In genomic region chr16:13276258-13276657, GRCm38 (mm10) we compare ENCODE assay signal across 13 mouse cellular contexts. TPM values are rescaled to one million over a fixed set of nuclear protein-coding genes. Genes with fewer than 3 reads are reported as not detected.
DNase-seq lines count a peak whose midpoint lies in the region; ATAC-seq and TF ChIP-seq lines count a peak whose summit lies in the region.
"Had no signal": no experiment of that assay in that cellular context is flagged by ENCODE, and none has a peak within 500 bp of the region (broad histone marks: within the 10 kb centered on the region; RNA-seq: fewer than 3 reads in every experiment).

No protein-coding gene starts in this region.

- no peaks in the 10 kb centered on the region for H3K27me3 ChIP-seq in lung, postnatal 0 days (replicated peaks; ENCODE audit: insufficient read depth, low read length)
- H3K27me3 ChIP-seq in liver, embryonic 14.5 days (ENCODE audit: control insufficient read depth, insufficient read depth, low read length), result no peaks in the 10 kb centered on the region
- no peaks in the 10 kb centered on the region for H3K27me3 ChIP-seq in midbrain, embryonic 14.5 days (ENCODE audit: control insufficient read depth, insufficient read depth, low read length)
- H3K27me3 ChIP-seq: forebrain, embryonic 15.5 days had no signal

- TF ChIP-seq CTCF in lung, postnatal 0 days (IDR thresholded peaks at IDR 0.05), result no peak
- TF ChIP-seq CTCF in liver, embryonic 14.5 days (IDR thresholded peaks at IDR 0.05; ENCODE audit: low read depth), result no peak

- no peaks in the 10 kb centered on the region for H3K9me3 ChIP-seq in lung, postnatal 0 days (ENCODE audit: low read length)
- no peaks in the 10 kb centered on the region for H3K9me3 ChIP-seq in liver, embryonic 14.5 days (ENCODE audit: control insufficient read depth, low read length)
- H3K9me3 ChIP-seq in midbrain, embryonic 14.5 days (ENCODE audit: control insufficient read depth, low read length), result no peaks in the 10 kb centered on the region
- H3K9me3 ChIP-seq: forebrain, embryonic 15.5 days had no signal

- no peak overlapping the region for H3K27ac ChIP-seq in lung, postnatal 0 days (ENCODE audit: low read length)
- no peak overlapping the region for H3K27ac ChIP-seq in liver, embryonic 14.5 days
- no peak overlapping the region for H3K27ac ChIP-seq in midbrain, embryonic 14.5 days (replicated peaks; ENCODE audit: low read depth, low read length)
- H3K27ac ChIP-seq: forebrain, embryonic 15.5 days had no signal

- no peak overlapping the region for H3K4me3 ChIP-seq in lung, postnatal 0 days (ENCODE audit: low read depth, low read length)
- no peak overlapping the region for H3K4me3 ChIP-seq in liver, embryonic 14.5 days (ENCODE audit: insufficient read depth in 1 of 2, low read depth in 2 of 2, low read length in 2 of 2)
- no peak overlapping the region for H3K4me3 ChIP-seq in midbrain, embryonic 14.5 days (replicated peaks; ENCODE audit: low read depth, low read length)
- H3K4me3 ChIP-seq: forebrain, embryonic 15.5 days; myocyte had no signal

- H3K9ac ChIP-seq in lung, postnatal 0 days (replicated peaks; ENCODE audit: low read depth), result no peak overlapping the region
- H3K9ac ChIP-seq in liver, embryonic 14.5 days (replicated peaks), result no peak overlapping the region
- no peak overlapping the region for H3K9ac ChIP-seq in midbrain, embryonic 14.5 days (replicated peaks; ENCODE audit: low read length)
- H3K9ac ChIP-seq: forebrain, embryonic 15.5 days had no signal

- H3K4me2 ChIP-seq in lung, postnatal 0 days (replicated peaks; ENCODE audit: low read depth, low read length), result no peak overlapping the region
- no peak overlapping the region for H3K4me2 ChIP-seq in liver, embryonic 14.5 days (ENCODE audit: low read depth)
- no peak overlapping the region for H3K4me2 ChIP-seq in midbrain, embryonic 14.5 days (ENCODE audit: low read length)
- H3K4me2 ChIP-seq: forebrain, embryonic 15.5 days had no signal

- ATAC-seq in lung, postnatal 0 days, result peak; percentile 75
- ATAC-seq in liver, embryonic 14.5 days (ENCODE audit: insufficient read depth), result peak; percentile 39; the same call in 1 of the 2 replicates
- no peak for ATAC-seq in midbrain, embryonic 14.5 days (ENCODE audit: low FRiP score, low TSS enrichment)
- ATAC-seq: forebrain, embryonic 15.5 days had no signal

- no peak for TF ChIP-seq EP300 in lung, postnatal 0 days (IDR thresholded peaks at IDR 0.05)
- TF ChIP-seq EP300 in liver, embryonic 14.5 days (IDR thresholded peaks at IDR 0.05; ENCODE audit: low read depth), result no peak

- WGBS in lung, postnatal 0 days, result 62% methylated on average over 2 of the region's 2 CpGs
- 50% methylated on average over 2 of the region's 2 CpGs for WGBS in liver, embryonic 14.5 days (ENCODE audit: insufficient replicate concordance)
- 99% methylated on average over 2 of the region's 2 CpGs for WGBS in midbrain, embryonic 14.5 days

- peak; percentile 68 for DNase-seq in lung, postnatal 0 days (ENCODE audit: low spot score)
- DNase-seq in lung, postnatal 14 days, result no peak
- DNase-seq in kidney, adult 8-10 months, result peak; percentile 32 to 52
- peak in 1 of 3 experiments; percentile 7 for DNase-seq in liver, embryonic 14.5 days (ENCODE audit: low read depth in 3 of 3, low spot score in 3 of 3)
- peak; percentile 61 for DNase-seq in yolk sac, embryonic 10.5 days (ENCODE audit: low spot score)
- no peak for DNase-seq in embryo, embryonic 9.5 days (ENCODE audit: extremely low spot score)
- no peak for DNase-seq in midbrain, embryonic 14.5 days
- DNase-seq: cerebellum, postnatal 25 days; heart, postnatal 14 days; layer of hippocampus, postnatal 36 days; right cerebral cortex, postnatal 14 days had no signal

- no peaks in the 10 kb centered on the region for H3K36me3 ChIP-seq in lung, postnatal 0 days (ENCODE audit: insufficient read depth, low read length)
- H3K36me3 ChIP-seq in liver, embryonic 14.5 days (replicated peaks; ENCODE audit: control insufficient read depth, insufficient read depth, low read depth), result no peaks in the 10 kb centered on the region
- H3K36me3 ChIP-seq in midbrain, embryonic 14.5 days (ENCODE audit: control insufficient read depth, insufficient read depth, low read length), result no peaks in the 10 kb centered on the region
- H3K36me3 ChIP-seq: forebrain, embryonic 15.5 days had no signal

- no peaks in the 10 kb centered on the region; the same call in 1 of the 2 replicates for H3K4me1 ChIP-seq in lung, postnatal 0 days (ENCODE audit: insufficient read depth, low read depth, low read length)
- H3K4me1 ChIP-seq in liver, embryonic 14.5 days (replicated peaks; ENCODE audit: control insufficient read depth in 2 of 2, insufficient read depth in 2 of 2, low read length in 1 of 2), result peaks cover 0 to 4% of the 10 kb centered on the region in 2 experiments; a peak in 1 of 4 replicates
- H3K4me1 ChIP-seq in midbrain, embryonic 14.5 days (ENCODE audit: control insufficient read depth, insufficient read depth, low read length), result no peaks in the 10 kb centered on the region
- H3K4me1 ChIP-seq: forebrain, embryonic 15.5 days had no signal

RNA-seq across cellular contexts. Expression of gene Mrtfb, which starts 20.0 kb away (rescaled TPM):
- polyA plus RNA-seq in lung, postnatal 0 days (2015; fragmentation: Nextera tagmentation; extraction: Ambion mirVana), result 21.8 and 24.0 TPM in 2 replicates
- polyA plus RNA-seq in liver, embryonic 14.5 days (2012; rRNA removed), result 1.1 TPM in 2 replicates
- polyA plus RNA-seq in liver, embryonic 14.5 days (2014; fragmentation: Nextera tagmentation; extraction: Ambion mirVana), result 2.9 and 3.3 TPM in 2 replicates
- 13.0 and 14.9 TPM in 2 replicates for polyA plus RNA-seq in midbrain, embryonic 14.5 days (2014; fragmentation: Nextera tagmentation; extraction: Ambion mirVana)

Comparison
In these comparisons a context has a peak if more than half of its experiments do, and no peak if none do; other contexts are left out.
1. DNase-seq: peak in lung, postnatal 0 days (single experiment), kidney, adult 8-10 months (2 of 2) and yolk sac, embryonic 10.5 days (single experiment); none in lung, postnatal 14 days (single experiment), embryo, embryonic 9.5 days (single experiment) and midbrain, embryonic 14.5 days (single experiment).